Mouse (Mus musculus): ENCODE results near the gene Trappc6a.

Gene Trappc6a

DNA sequence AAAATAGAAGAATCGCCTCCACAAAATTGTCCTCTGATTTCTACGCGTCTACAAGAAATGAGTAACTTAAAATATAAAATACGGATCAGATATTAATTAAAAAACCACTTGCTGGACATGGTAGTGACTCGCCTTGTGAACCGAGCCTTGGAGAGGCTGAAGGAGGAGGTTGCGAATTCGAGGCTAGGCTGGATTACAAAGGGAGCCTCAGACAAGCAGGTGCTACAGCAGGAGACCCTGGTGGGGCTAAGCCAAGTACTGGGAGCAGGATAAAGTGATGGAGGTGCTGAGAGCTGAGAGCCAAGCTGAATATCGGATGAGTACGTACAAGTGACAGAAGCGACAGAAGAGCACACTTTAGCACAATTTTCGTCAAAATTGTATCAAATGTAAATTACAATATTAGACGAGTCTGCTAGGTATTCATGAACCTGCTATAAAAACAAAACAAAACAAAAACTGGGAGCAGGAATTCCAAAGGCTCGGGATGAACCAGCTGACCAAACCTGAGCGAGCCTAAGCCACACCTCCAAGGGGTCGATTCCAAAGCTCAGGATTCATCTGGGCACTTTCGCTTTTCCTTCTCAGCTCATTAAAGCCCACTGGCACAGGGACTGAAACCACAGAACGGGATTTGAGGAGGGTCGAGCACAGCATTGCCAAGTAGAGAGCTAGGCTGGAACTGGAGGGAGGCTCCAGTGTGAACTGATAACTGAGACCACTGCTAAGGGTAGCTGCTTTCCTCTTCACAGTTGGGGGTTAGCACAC lies 54.6 kb downstream of the Trappc6a start, which contains the start of gene Ppp1r37:
Ppp1r37 (minus strand) TSS at position 434 of the 768 bp plus-strand sequence.
- DNase-seq: no peak

GRCm38 (mm10) chr7:19563884-19564283 lies 55.7 kb downstream of the Trappc6a start:
- DNase-seq: no peak

DNA sequence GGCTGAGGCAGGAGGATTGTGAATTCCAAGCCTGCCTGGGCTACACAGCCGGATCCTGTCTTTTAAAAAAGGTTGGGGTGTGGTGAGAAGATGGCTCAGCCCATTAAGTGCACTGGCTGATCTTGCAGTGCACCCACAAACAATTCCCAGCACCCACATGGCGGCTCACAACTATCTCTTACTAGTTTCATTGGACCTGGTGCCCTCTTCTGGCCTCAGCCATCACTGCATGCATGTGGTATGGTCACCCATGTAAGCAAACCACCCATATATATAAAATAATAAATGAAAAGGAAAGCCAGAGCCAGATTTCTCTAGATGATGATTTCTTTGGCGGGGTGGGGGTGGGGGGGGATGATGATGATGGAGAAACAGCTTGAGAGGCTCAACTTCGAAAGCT lies 56.3 kb downstream of the Trappc6a start:
- DNase-seq: no peak

Measured in right cerebral cortex, postnatal 4 days (tissue).